Mouse (Mus musculus): ENCODE data around the gene Fut11. TPM values are rescaled to one million over a fixed set of nuclear protein-coding genes. Genes with fewer than 3 reads are reported as not detected.
A peak's percentile ranks its signal among the peaks of the same experiment; 100 is the strongest.

Gene Fut11
- 1.6 and 3.3 TPM in 2 replicates for polyA plus RNA-seq (2012; ENCODE audit: insufficient read depth, insufficient read length, missing spikeins)

- peaks cover 3% of the 10 kb centered on the region; the same call in 1 of the 2 replicates for H3K4me1 ChIP-seq (ENCODE audit: control insufficient read depth, insufficient read depth, insufficient read length, low read length)
- H3K4me3 ChIP-seq (ENCODE audit: insufficient read depth, low read depth, low read length) = peak within 1 kb of the TSS; percentile 98
- peak within 1 kb of the TSS; percentile 87 for H3K27ac ChIP-seq (replicated peaks; ENCODE audit: low read depth, low read length)
Observed at GRCm38 (mm10) chr14:20694884-20695760, at the start of gene Fut11. TSS of gene Fut11 (plus strand) at chr14:20694968.

- no peaks in the 10 kb centered on the region for H3K4me1 ChIP-seq (ENCODE audit: control insufficient read depth, insufficient read depth, insufficient read length, low read length)
- no peak overlapping the region for H3K27ac ChIP-seq (replicated peaks; ENCODE audit: low read depth, low read length)
- H3K4me3 ChIP-seq (ENCODE audit: insufficient read depth, low read depth, low read length) = no peak overlapping the region
Observed at GRCm38 (mm10) chr14:20645547-20645946, 49.2 kb upstream of the Fut11 start.

- H3K4me3 ChIP-seq (ENCODE audit: insufficient read depth, low read depth, low read length) = no peak overlapping the region
- no peak overlapping the region for H3K27ac ChIP-seq (replicated peaks; ENCODE audit: low read depth, low read length)
- H3K4me1 ChIP-seq (ENCODE audit: control insufficient read depth, insufficient read depth, insufficient read length, low read length) = no peaks in the 10 kb centered on the region
Observed at GRCm38 (mm10) chr14:20646381-20646780, 48.4 kb upstream of the Fut11 start.

GRCm38 (mm10) chr14:20651000-20651399 lies 43.8 kb upstream of the Fut11 start:
- Histone ChIP-seq H3K27ac (replicated peaks; ENCODE audit: low read depth, low read length) (no peak overlapping the region), H3K4me1 (ENCODE audit: control insufficient read depth, insufficient read depth, insufficient read length, low read length) (peaks cover 2% of the 10 kb centered on the region), H3K4me3 (ENCODE audit: insufficient read depth, low read depth, low read length) (no peak overlapping the region)

- Histone ChIP-seq H3K27ac (replicated peaks; ENCODE audit: low read depth, low read length) (no peak overlapping the region), H3K4me1 (ENCODE audit: control insufficient read depth, insufficient read depth, insufficient read length, low read length) (peaks cover 2% of the 10 kb centered on the region), H3K4me3 (ENCODE audit: insufficient read depth, low read depth, low read length) (no peak overlapping the region)
Observed at GRCm38 (mm10) chr14:20651722-20652256, 43.0 kb upstream of the Fut11 start.

- Histone ChIP-seq H3K4me1 (ENCODE audit: control insufficient read depth, insufficient read depth, insufficient read length, low read length) (peaks cover 2% of the 10 kb centered on the region), H3K4me3 (ENCODE audit: insufficient read depth, low read depth, low read length) (no peak overlapping the region), H3K27ac (replicated peaks; ENCODE audit: low read depth, low read length) (no peak overlapping the region)
Observed at GRCm38 (mm10) chr14:20654690-20655421, 39.9 kb upstream of the Fut11 start.

GRCm38 (mm10) chr14:20655731-20656130 lies 39.0 kb upstream of the Fut11 start:
- H3K27ac ChIP-seq (replicated peaks; ENCODE audit: low read depth, low read length) = no peak overlapping the region
- H3K4me1 ChIP-seq (ENCODE audit: control insufficient read depth, insufficient read depth, insufficient read length, low read length) = peaks cover 2% of the 10 kb centered on the region
- no peak overlapping the region for H3K4me3 ChIP-seq (ENCODE audit: insufficient read depth, low read depth, low read length)

GRCm38 (mm10) chr14:20656361-20656760 lies 38.4 kb upstream of the Fut11 start, which contains the start of gene Myoz1:
TSS of gene Myoz1 (minus strand) at chr14:20656540.
- Histone ChIP-seq H3K27ac (replicated peaks; ENCODE audit: low read depth, low read length) (no peak within 1 kb of the TSS), H3K4me1 (ENCODE audit: control insufficient read depth, insufficient read depth, insufficient read length, low read length) (peaks cover 2% of the 10 kb centered on the region), H3K4me3 (ENCODE audit: insufficient read depth, low read depth, low read length) (no peak within 1 kb of the TSS)

- Histone ChIP-seq H3K27ac (replicated peaks; ENCODE audit: low read depth, low read length) (no peak overlapping the region), H3K4me3 (ENCODE audit: insufficient read depth, low read depth, low read length) (no peak overlapping the region), H3K4me1 (ENCODE audit: control insufficient read depth, insufficient read depth, insufficient read length, low read length) (peaks cover 2% of the 10 kb centered on the region)
Observed at GRCm38 (mm10) chr14:20658326-20658725, 36.4 kb upstream of the Fut11 start.

GRCm38 (mm10) chr14:20658902-20659301 lies 35.9 kb upstream of the Fut11 start:
- Histone ChIP-seq H3K4me3 (ENCODE audit: insufficient read depth, low read depth, low read length) (no peak overlapping the region), H3K4me1 (ENCODE audit: control insufficient read depth, insufficient read depth, insufficient read length, low read length) (peaks cover 2% of the 10 kb centered on the region), H3K27ac (replicated peaks; ENCODE audit: low read depth, low read length) (no peak overlapping the region)

GRCm38 (mm10) chr14:20659687-20660086 lies 35.1 kb upstream of the Fut11 start:
- Histone ChIP-seq H3K4me3 (ENCODE audit: insufficient read depth, low read depth, low read length) (no peak overlapping the region), H3K27ac (replicated peaks; ENCODE audit: low read depth, low read length) (no peak overlapping the region), H3K4me1 (ENCODE audit: control insufficient read depth, insufficient read depth, insufficient read length, low read length) (peaks cover 2% of the 10 kb centered on the region)

GRCm38 (mm10) chr14:20660827-20661660 lies 33.7 kb upstream of the Fut11 start:
- H3K4me1 ChIP-seq (ENCODE audit: control insufficient read depth, insufficient read depth, insufficient read length, low read length) = no peaks in the 10 kb centered on the region; the same call in 1 of the 2 replicates

GRCm38 (mm10) chr14:20661661-20662331 lies 33.0 kb upstream of the Fut11 start:
- peak overlapping the region; percentile 74 for H3K4me3 ChIP-seq (ENCODE audit: insufficient read depth, low read depth, low read length)
- no peak overlapping the region for H3K27ac ChIP-seq (replicated peaks; ENCODE audit: low read depth, low read length)
- H3K4me1 ChIP-seq (ENCODE audit: control insufficient read depth, insufficient read depth, insufficient read length, low read length) = no peaks in the 10 kb centered on the region; the same call in 1 of the 2 replicates

More at GRCm38 (mm10) chr14:20660827-20661660, 33.7 kb upstream of the Fut11 start:
- H3K4me3 ChIP-seq (ENCODE audit: insufficient read depth, low read depth, low read length) = peak overlapping the region; percentile 74
- H3K27ac ChIP-seq (replicated peaks; ENCODE audit: low read depth, low read length) = no peak overlapping the region

GRCm38 (mm10) chr14:20662740-20663139 lies 32.0 kb upstream of the Fut11 start:
- H3K27ac ChIP-seq (replicated peaks; ENCODE audit: low read depth, low read length) = no peak overlapping the region
- H3K4me1 ChIP-seq (ENCODE audit: control insufficient read depth, insufficient read depth, insufficient read length, low read length) = no peaks in the 10 kb centered on the region; the same call in 1 of the 2 replicates
- no peak overlapping the region for H3K4me3 ChIP-seq (ENCODE audit: insufficient read depth, low read depth, low read length)

Measured in brown adipose tissue, adult 24 weeks (tissue).